Mouse (Mus musculus) limb, embryonic 12.5 days (tissue): ENCODE results near the gene Ltbp2. TPM values are rescaled to one million over a fixed set of nuclear protein-coding genes. Genes with fewer than 3 reads are reported as not detected.

Experiments used
- ATAC-seq: fragments of 200-750 bp; cut with Nextera tagmentation; 2 replicates; pipeline ENCODE4 v1.8.0; 2017; ENCODE audit warnings: low read depth, moderate TSS enrichment; ENCODE audit not compliant: insufficient number of reproducible peaks, insufficient read depth, low FRiP score, low TSS enrichment
- H3K27ac ChIP-seq: fragments of 300-500 bp; sonication (generic); 2 replicates; pipeline ENCODE4 v1.5.1; 2016; ENCODE audit warnings: mild to moderate bottlenecking, moderate library complexity
- H3K27me3 ChIP-seq: fragments of 300-500 bp; sonication (generic); 2 replicates; pipeline ENCODE4 v1.6.1; 2016; ENCODE audit warnings: mild to moderate bottlenecking, moderate library complexity
- H3K36me3 ChIP-seq: fragments of 300-500 bp; sonication (generic); 2 replicates; pipeline ENCODE4 v1.6.1; 2016; ENCODE audit warnings: mild to moderate bottlenecking, moderate library complexity
- H3K4me1 ChIP-seq: fragments of 300-500 bp; sonication (generic); replicated peaks from 2 replicates; pipeline ENCODE4 v1.6.1; 2016
- H3K4me2 ChIP-seq: fragments of 300-500 bp; sonication (generic); 2 replicates; pipeline ENCODE4 v1.6.1; 2016; ENCODE audit warnings: mild to moderate bottlenecking, moderate library complexity
- H3K4me3 ChIP-seq: fragments of 300-500 bp; sonication (generic); replicated peaks from 2 replicates; pipeline ENCODE4 v1.5.1; 2016; ENCODE audit warnings: mild to moderate bottlenecking
- H3K9ac ChIP-seq: fragments of 300-500 bp; sonication (generic); replicated peaks from 2 replicates; pipeline ENCODE4 v1.6.1; 2016; ENCODE audit warnings: mild to moderate bottlenecking, moderate library complexity
- H3K9me3 ChIP-seq: fragments of 300-500 bp; sonication (generic); 2 replicates; pipeline ENCODE4 v1.6.1; 2016; ENCODE audit warnings: mild to moderate bottlenecking, moderate library complexity
- WGBS: fragments of 180-500 bp; shearing (Covaris S2); methylation state at CpG from one replicate; pipeline ENCODE4 v1.1.7; 2016; 5-methylcytosine and 5-hydroxymethylcytosine counted together
- polyA plus RNA-seq: library from polyadenylated mRNA; unstranded; fragments of >200 nt; fragmentation: Nextera tagmentation; extraction: Ambion mirVana; gene quantifications from 2 replicates; pipeline ENCODE4 v1.2.1, GENCODE M21; 2016

The Ltbp2 gene
- 0.20 and 0.58 TPM in 2 replicates for polyA plus RNA-seq

- peak within 1 kb of the TSS; percentile 44 for H3K9ac ChIP-seq
- ATAC-seq, result 0 out of 2 replicates have a peak, but pooled peaks have one; percentile 66
- H3K9me3 ChIP-seq, result no peaks in the 10 kb centered on the region; the same call in 1 of the 2 replicates
- peaks cover 82% of the 10 kb centered on the region for H3K27me3 ChIP-seq
- no peaks in the 10 kb centered on the region for H3K36me3 ChIP-seq
- H3K4me3 ChIP-seq, result peak within 1 kb of the TSS; percentile 36
- no peak within 1 kb of the TSS for H3K27ac ChIP-seq
- peak within 1 kb of the TSS; percentile 53 for H3K4me2 ChIP-seq
- 2% methylated on average over 34 of the region's 34 CpGs for WGBS
- H3K4me1 ChIP-seq, result peaks cover 20% of the 10 kb centered on the region
These were observed at the start of gene Ltbp2 for GRCm38 (mm10) chr12:84876481-84877121. Gene Ltbp2, minus strand, starts transcription at chr12:84876532.

- ATAC-seq, result no peak
- Histone ChIP-seq H3K27ac (no peak overlapping the region), H3K4me1 (no peaks in the 10 kb centered on the region), H3K4me3 (no peak overlapping the region), H3K9ac (no peak overlapping the region), H3K4me2 (no peak overlapping the region), H3K9me3 (no peaks in the 10 kb centered on the region), H3K36me3 (peaks cover 89% of the 10 kb centered on the region), H3K27me3 (no peaks in the 10 kb centered on the region)
- 94% methylated on average over 5 of the region's 5 CpGs for WGBS
These were observed 48.0 kb upstream of the Ltbp2 start for GRCm38 (mm10) chr12:84924324-84924723.

- Histone ChIP-seq H3K27me3 (no peaks in the 10 kb centered on the region), H3K36me3 (peaks cover 93% of the 10 kb centered on the region)
- ATAC-seq, result no peak
These were observed 45.6 kb upstream of the Ltbp2 start for GRCm38 (mm10) chr12:84921881-84922419.

GRCm38 (mm10) chr12:84918809-84919208, 42.5 kb upstream of the Ltbp2 start:
- H3K4me2 ChIP-seq, result no peak overlapping the region
- H3K27me3 ChIP-seq, result no peaks in the 10 kb centered on the region
- H3K9ac ChIP-seq, result no peak overlapping the region
- H3K27ac ChIP-seq, result no peak overlapping the region
- peaks cover 62% of the 10 kb centered on the region for H3K36me3 ChIP-seq
- no peak for ATAC-seq
- peaks cover 16% of the 10 kb centered on the region for H3K4me1 ChIP-seq
- no peak overlapping the region for H3K4me3 ChIP-seq
- WGBS, result 82% methylated on average over 6 of the region's 6 CpGs
- no peaks in the 10 kb centered on the region for H3K9me3 ChIP-seq

More at GRCm38 (mm10) chr12:84921881-84922419, 45.6 kb upstream of the Ltbp2 start:
- no peak overlapping the region for H3K4me3 ChIP-seq
- H3K4me2 ChIP-seq, result no peak overlapping the region
- WGBS, result 88% methylated on average over 8 of the region's 8 CpGs
- H3K9ac ChIP-seq, result no peak overlapping the region
- no peak overlapping the region for H3K27ac ChIP-seq
- no peaks in the 10 kb centered on the region for H3K9me3 ChIP-seq
- no peaks in the 10 kb centered on the region for H3K4me1 ChIP-seq

GRCm38 (mm10) chr12:84917799-84918198, 41.5 kb upstream of the Ltbp2 start:
- H3K27me3 ChIP-seq, result no peaks in the 10 kb centered on the region
- no peak overlapping the region for H3K9ac ChIP-seq
- H3K4me1 ChIP-seq, result peaks cover 21% of the 10 kb centered on the region
- ATAC-seq, result no peak
- WGBS, result 80% methylated on average over 3 of the region's 3 CpGs
- H3K4me3 ChIP-seq, result no peak overlapping the region
- H3K4me2 ChIP-seq, result no peak overlapping the region
- H3K9me3 ChIP-seq, result no peaks in the 10 kb centered on the region
- no peak overlapping the region for H3K27ac ChIP-seq
- peaks cover 57% of the 10 kb centered on the region for H3K36me3 ChIP-seq

GRCm38 (mm10) chr12:84914959-84915358, 38.6 kb upstream of the Ltbp2 start:
- H3K4me3 ChIP-seq, result no peak overlapping the region
- ATAC-seq, result no peak
- 0 out of 2 replicates have a peak overlapping the region, but pooled peaks have one; percentile 1 for H3K9ac ChIP-seq
- no peaks in the 10 kb centered on the region for H3K9me3 ChIP-seq
- H3K4me1 ChIP-seq, result peaks cover 21% of the 10 kb centered on the region
- no peak overlapping the region for H3K27ac ChIP-seq
- no peak overlapping the region for H3K4me2 ChIP-seq
- 72% methylated on average over 5 of the region's 5 CpGs for WGBS
- no peaks in the 10 kb centered on the region for H3K27me3 ChIP-seq
- peaks cover 30% of the 10 kb centered on the region for H3K36me3 ChIP-seq

GRCm38 (mm10) chr12:84912652-84913104, 36.3 kb upstream of the Ltbp2 start:
- no peak for ATAC-seq
- peaks cover 26% of the 10 kb centered on the region for H3K4me1 ChIP-seq
- H3K9me3 ChIP-seq, result no peaks in the 10 kb centered on the region
- 92% methylated on average over 4 of the region's 4 CpGs for WGBS
- peaks cover 9% of the 10 kb centered on the region; the same call in 1 of the 2 replicates for H3K36me3 ChIP-seq
- H3K27me3 ChIP-seq, result no peaks in the 10 kb centered on the region; the same call in 1 of the 2 replicates
- no peak overlapping the region for H3K9ac ChIP-seq
- H3K4me2 ChIP-seq, result no peak overlapping the region
- H3K4me3 ChIP-seq, result no peak overlapping the region
- H3K27ac ChIP-seq, result no peak overlapping the region

- H3K4me1 ChIP-seq, result peaks cover 36% of the 10 kb centered on the region
- no peak overlapping the region for H3K27ac ChIP-seq
- 94% methylated on average over 2 of the region's 2 CpGs for WGBS
These were observed 35.3 kb upstream of the Ltbp2 start for GRCm38 (mm10) chr12:84911640-84912039.

GRCm38 (mm10) chr12:84910066-84910465, 33.7 kb upstream of the Ltbp2 start:
- Histone ChIP-seq H3K4me2 (no peak overlapping the region), H3K36me3 (no peaks in the 10 kb centered on the region), H3K4me1 (peaks cover 34% of the 10 kb centered on the region), H3K27me3 (no peaks in the 10 kb centered on the region; the same call in 1 of the 2 replicates), H3K9ac (no peak overlapping the region), H3K27ac (no peak overlapping the region), H3K9me3 (no peaks in the 10 kb centered on the region), H3K4me3 (no peak overlapping the region)
- 89% methylated on average over 4 of the region's 4 CpGs for WGBS
- ATAC-seq, result no peak

More at GRCm38 (mm10) chr12:84911640-84912039, 35.3 kb upstream of the Ltbp2 start:
- Histone ChIP-seq H3K36me3 (no peaks in the 10 kb centered on the region), H3K9ac (no peak overlapping the region), H3K9me3 (no peaks in the 10 kb centered on the region), H3K4me2 (no peak overlapping the region), H3K27me3 (no peaks in the 10 kb centered on the region; the same call in 1 of the 2 replicates), H3K4me3 (no peak overlapping the region)
- ATAC-seq, result no peak

GRCm38 (mm10) chr12:84907627-84908480, 31.5 kb upstream of the Ltbp2 start:
- no peak overlapping the region for H3K9ac ChIP-seq
- ATAC-seq, result no peak

More at GRCm38 (mm10) chr12:84907627-84908480, 31.5 kb upstream of the Ltbp2 start:
- 61% methylated on average over 10 of the region's 10 CpGs for WGBS
- H3K9me3 ChIP-seq, result no peaks in the 10 kb centered on the region
- H3K4me3 ChIP-seq, result no peak overlapping the region
- H3K36me3 ChIP-seq, result no peaks in the 10 kb centered on the region
- peaks cover 16% of the 10 kb centered on the region for H3K4me1 ChIP-seq
- no peaks in the 10 kb centered on the region; the same call in 1 of the 2 replicates for H3K27me3 ChIP-seq
- no peak overlapping the region for H3K4me2 ChIP-seq
- 0 out of 2 replicates have a peak overlapping the region, but pooled peaks have one; percentile 9 for H3K27ac ChIP-seq
